Comparison of ENCODE assay signal across 19 mouse cellular contexts in genomic region chr5:33565886-33566285, GRCm38 (mm10).
DNase-seq lines count a peak whose midpoint lies in the region; ATAC-seq and TF ChIP-seq lines count a peak whose summit lies in the region.
"Had no signal": no experiment of that assay in that cellular context is flagged by ENCODE, and none has a peak within 500 bp of the region (broad histone marks: within the 10 kb centered on the region; RNA-seq: fewer than 3 reads in every experiment).

No protein-coding gene starts in this region.

- no peaks in the 10 kb centered on the region for H3K27me3 ChIP-seq in heart, postnatal 0 days (ENCODE audit: control insufficient read depth, insufficient read depth, low read length)
- H3K27me3 ChIP-seq: embryonic facial prominence, embryonic 13.5 days; hindbrain, embryonic 12.5 days had no signal

- no peak overlapping the region for H3K9ac ChIP-seq in heart, postnatal 0 days (replicated peaks; ENCODE audit: low read depth, low read length)
- H3K9ac ChIP-seq: embryonic facial prominence, embryonic 13.5 days; forebrain, embryonic 13.5 days; heart, embryonic 12.5 days; hindbrain, embryonic 12.5 days had no signal

- peak; percentile 41 for ATAC-seq in heart, postnatal 0 days (ENCODE audit: insufficient read depth, low read depth)
- ATAC-seq in CD4-positive, CD25-positive, alpha-beta regulatory T cell, adult 4 months: no peak
- ATAC-seq: forebrain, embryonic 13.5 days; hindbrain, embryonic 16.5 days; inflammation-experienced regulatory T-cells, adult 6 months had no signal

- H3K4me2 ChIP-seq in heart, postnatal 0 days (ENCODE audit: low read depth, low read length): no peak overlapping the region
- H3K4me2 ChIP-seq: embryonic facial prominence, embryonic 13.5 days; forebrain, embryonic 13.5 days; heart, embryonic 12.5 days; hindbrain, embryonic 12.5 days had no signal

- no peak for TF ChIP-seq EP300 in heart, postnatal 0 days (IDR thresholded peaks at IDR 0.05; ENCODE audit: low read depth)

- no peak overlapping the region for H3K4me3 ChIP-seq in heart, postnatal 0 days (ENCODE audit: low read depth, low read length)
- H3K4me3 ChIP-seq: embryonic facial prominence, embryonic 13.5 days; forebrain, embryonic 13.5 days; heart, embryonic 12.5 days; hindbrain, embryonic 12.5 days had no signal

- H3K36me3 ChIP-seq in heart, postnatal 0 days (replicated peaks; ENCODE audit: control insufficient read depth, insufficient read depth, low read length): no peaks in the 10 kb centered on the region
- H3K36me3 ChIP-seq: embryonic facial prominence, embryonic 13.5 days; heart, embryonic 12.5 days; hindbrain, embryonic 12.5 days had no signal

- TF ChIP-seq CTCF in heart, postnatal 0 days (IDR thresholded peaks at IDR 0.05; ENCODE audit: low read depth): no peak

- no peaks in the 10 kb centered on the region for H3K4me1 ChIP-seq in heart, postnatal 0 days (ENCODE audit: control insufficient read depth, insufficient read depth)
- H3K4me1 ChIP-seq: embryonic facial prominence, embryonic 13.5 days; forebrain, embryonic 13.5 days; heart, embryonic 12.5 days had no signal

- no peak for DNase-seq in heart, postnatal 0 days (ENCODE audit: low spot score)
- no peak for DNase-seq in heart, postnatal 36 days
- DNase-seq in 3T3-L1 (ENCODE audit: low read depth, low spot score) (peak; percentile 52), NIH3T3 (ENCODE audit: low read depth) (peak; percentile 59)
- no peak for DNase-seq in ovary, postnatal 36 days (ENCODE audit: low spot score)
- DNase-seq: adrenal gland, postnatal 10 days; cerebellum, adult 18-20 months; cerebellum, adult 9-11 months; cerebellum, postnatal 36 days; gastrocnemius, postnatal 10 days; heart, postnatal 4 days; kidney, adult 11 months had no signal

- 53% methylated on average over 4 of the region's 4 CpGs for WGBS in heart, postnatal 0 days

- H3K9me3 ChIP-seq in heart, postnatal 0 days (replicated peaks; ENCODE audit: control insufficient read depth, low read length): no peaks in the 10 kb centered on the region
- H3K9me3 ChIP-seq: embryonic facial prominence, embryonic 13.5 days; forebrain, embryonic 13.5 days; heart, embryonic 12.5 days; hindbrain, embryonic 12.5 days had no signal

- no peak overlapping the region for H3K27ac ChIP-seq in heart, postnatal 0 days (ENCODE audit: low read depth)
- H3K27ac ChIP-seq: embryonic facial prominence, embryonic 13.5 days; forebrain, embryonic 13.5 days; hindbrain, embryonic 12.5 days had no signal

- intact Hi-C loops in heart, postnatal 36 days (cut with DNase I): no loop called here

Comparison
In these comparisons a context has a peak if more than half of its experiments do, and no peak if none do; other contexts are left out.
1. DNase-seq: peak in 3T3-L1 (single experiment) and NIH3T3 (single experiment); none in heart, postnatal 0 days (single experiment), heart, postnatal 36 days (0 of 2) and ovary, postnatal 36 days (single experiment).